ENCODE assay signal across 28 mouse cellular contexts in the genomic region with DNA sequence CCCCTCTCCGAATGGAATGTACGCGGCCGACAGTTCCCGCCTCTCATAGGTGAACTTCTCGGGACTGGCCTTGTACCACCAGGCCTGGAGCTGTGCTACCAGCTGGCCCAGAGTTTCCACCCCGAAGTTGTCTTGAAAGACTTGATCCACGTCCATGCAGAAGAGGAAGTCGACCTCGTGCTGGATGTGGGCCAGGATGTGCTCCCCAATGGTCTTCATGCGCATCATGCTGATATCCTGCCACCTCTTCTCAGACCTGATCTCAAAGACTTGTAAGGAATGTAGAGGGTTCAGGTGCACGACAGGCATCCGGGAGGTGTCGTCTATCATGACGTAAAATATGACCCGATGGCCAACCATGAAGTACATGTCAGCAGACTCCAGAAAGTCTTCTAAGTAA. TPM values are rescaled to one million over a fixed set of nuclear protein-coding genes. Genes with fewer than 3 reads are reported as not detected.
"Had no signal": no experiment of that assay in that cellular context is flagged by ENCODE, and none has a peak within 500 bp of the region (broad histone marks: within the 10 kb centered on the region; RNA-seq: fewer than 3 reads in every experiment).

No protein-coding gene starts in this region.

- H3K4me3 ChIP-seq: kidney, embryonic 15.5 days; left cerebral cortex, adult 2 months; lung, embryonic 15.5 days; megakaryocyte, embryonic 14.5 days; midbrain, embryonic 12.5 days; midbrain, embryonic 15.5 days; neural tube, embryonic 12.5 days; neural tube, embryonic 15.5 days had no signal

- H3K9ac ChIP-seq: kidney, embryonic 15.5 days; liver, embryonic 14.5 days; lung, embryonic 15.5 days; midbrain, embryonic 12.5 days; midbrain, embryonic 15.5 days; neural tube, embryonic 12.5 days; neural tube, embryonic 15.5 days had no signal

- H3K36me3 ChIP-seq: midbrain, embryonic 12.5 days; midbrain, embryonic 15.5 days; neural tube, embryonic 12.5 days; neural tube, embryonic 15.5 days had no signal

- H3K4me1 ChIP-seq: lung, embryonic 15.5 days; midbrain, embryonic 12.5 days; midbrain, embryonic 15.5 days; neural tube, embryonic 12.5 days; neural tube, embryonic 15.5 days had no signal

- H3K4me2 ChIP-seq: kidney, embryonic 15.5 days; lung, embryonic 15.5 days; midbrain, embryonic 12.5 days; midbrain, embryonic 15.5 days; neural tube, embryonic 12.5 days; neural tube, embryonic 15.5 days had no signal

- H3K27me3 ChIP-seq: kidney, embryonic 15.5 days; lung, embryonic 15.5 days; midbrain, embryonic 12.5 days; midbrain, embryonic 15.5 days; neural tube, embryonic 12.5 days; neural tube, embryonic 15.5 days had no signal

- ATAC-seq: midbrain, embryonic 15.5 days had no signal

- H3K9me3 ChIP-seq: kidney, embryonic 15.5 days; lung, embryonic 15.5 days; megakaryocyte, embryonic 14.5 days; midbrain, embryonic 12.5 days; midbrain, embryonic 15.5 days; neural tube, embryonic 12.5 days; neural tube, embryonic 15.5 days had no signal

- DNase-seq: kidney, adult 11 months; kidney, adult 8-10 months; kidney, postnatal 10 days; kidney, postnatal 36 days; layer of hippocampus, postnatal 36 days; lung, adult 18-20 months; lung, postnatal 10 days; lung, postnatal 36 days; right cerebral cortex, adult 18-20 months; right cerebral cortex, postnatal 14 days; right cerebral cortex, postnatal 4 days; thymus, adult 18-20 months; thymus, postnatal 14 days; thymus, postnatal 4 days had no signal

- H3K27ac ChIP-seq: kidney, embryonic 15.5 days; left cerebral cortex, adult 2 months; liver, embryonic 14.5 days; lung, embryonic 15.5 days; midbrain, embryonic 12.5 days; midbrain, embryonic 15.5 days; neural tube, embryonic 12.5 days; neural tube, embryonic 15.5 days; stomach, postnatal 0 days had no signal

RNA-seq across cellular contexts. Expression of gene 4930402F06Rik, which starts 5.4 kb away (rescaled TPM):
- polyA plus RNA-seq: kidney, embryonic 15.5 days; limb, embryonic 11.5 days; limb, embryonic 14.5 days; liver, adult 2 months; liver, embryonic 14.5 days; lung, embryonic 15.5 days; midbrain, embryonic 12.5 days; midbrain, embryonic 15.5 days; neural tube, embryonic 12.5 days; neural tube, embryonic 15.5 days; stomach, embryonic 14.5 days; stomach, postnatal 0 days had no signal

RNA-seq across cellular contexts. Expression of gene 4930568D16Rik, which starts 34.9 kb away (rescaled TPM):
- polyA plus RNA-seq: kidney, embryonic 15.5 days; limb, embryonic 11.5 days; limb, embryonic 14.5 days; liver, adult 2 months; liver, embryonic 14.5 days; lung, embryonic 15.5 days; midbrain, embryonic 12.5 days; midbrain, embryonic 15.5 days; neural tube, embryonic 12.5 days; neural tube, embryonic 15.5 days; stomach, embryonic 14.5 days; stomach, postnatal 0 days had no signal
